Mouse (Mus musculus): ENCODE data around the gene Gfap.

- TF ChIP-seq CTCF (IDR thresholded peaks at IDR 0.05; ENCODE audit: low read depth) (no peak), EP300 (IDR thresholded peaks at IDR 0.05; ENCODE audit: low read depth) (no peak)
Measured at GRCm38 (mm10) chr11:102881314-102882198, 19.2 kb downstream of the Gfap start.

Measured in heart, postnatal 0 days (tissue).